10 mouse cellular contexts compared by ENCODE assay signal in genomic region chr7:105549035-105549434, GRCm38 (mm10). TPM values are rescaled to one million over a fixed set of nuclear protein-coding genes. Genes with fewer than 3 reads are reported as not detected.
A peak's percentile ranks its signal among the peaks of the same experiment; 100 is the strongest.
DNase-seq lines count a peak whose midpoint lies in the region; ATAC-seq lines count a peak whose summit lies in the region.
"Had no signal": no experiment of that assay in that cellular context is flagged by ENCODE, and none has a peak within 500 bp of the region (broad histone marks: within the 10 kb centered on the region; RNA-seq: fewer than 3 reads in every experiment).

No protein-coding gene starts in this region.

- H3K4me3 ChIP-seq in hindbrain, embryonic 10.5 days = no peak overlapping the region
- H3K4me3 ChIP-seq in hindbrain, embryonic 12.5 days = no peak overlapping the region
- no peak overlapping the region for H3K4me3 ChIP-seq in neural tube, embryonic 15.5 days (replicated peaks)
- H3K4me3 ChIP-seq: myocyte had no signal

- peaks cover 4% of the 10 kb centered on the region; the same call in 1 of the 2 replicates for H3K4me1 ChIP-seq in hindbrain, embryonic 10.5 days (replicated peaks)
- 0 out of 2 replicates have a peak, but pooled peaks cover 5% of the 10 kb centered on the region for H3K4me1 ChIP-seq in hindbrain, embryonic 12.5 days
- peaks cover 8% of the 10 kb centered on the region for H3K4me1 ChIP-seq in neural tube, embryonic 15.5 days

- no peak overlapping the region for H3K9ac ChIP-seq in hindbrain, embryonic 12.5 days
- H3K9ac ChIP-seq in neural tube, embryonic 15.5 days (replicated peaks) = no peak overlapping the region

- no peak overlapping the region for H3K27ac ChIP-seq in hindbrain, embryonic 10.5 days
- H3K27ac ChIP-seq in hindbrain, embryonic 12.5 days = no peak overlapping the region
- H3K27ac ChIP-seq in neural tube, embryonic 15.5 days (replicated peaks) = no peak overlapping the region

- no peaks in the 10 kb centered on the region for H3K27me3 ChIP-seq in hindbrain, embryonic 10.5 days (ENCODE audit: insufficient read depth, poor library complexity, severe bottlenecking)
- H3K27me3 ChIP-seq in hindbrain, embryonic 12.5 days = no peaks in the 10 kb centered on the region
- H3K27me3 ChIP-seq in neural tube, embryonic 15.5 days (replicated peaks) = no peaks in the 10 kb centered on the region

- H3K4me2 ChIP-seq in hindbrain, embryonic 12.5 days (replicated peaks) = no peak overlapping the region
- H3K4me2 ChIP-seq in neural tube, embryonic 15.5 days = no peak overlapping the region

- H3K9me3 ChIP-seq in hindbrain, embryonic 10.5 days = no peaks in the 10 kb centered on the region
- no peaks in the 10 kb centered on the region for H3K9me3 ChIP-seq in hindbrain, embryonic 12.5 days (replicated peaks)
- H3K9me3 ChIP-seq in neural tube, embryonic 15.5 days (replicated peaks) = no peaks in the 10 kb centered on the region

- WGBS in hindbrain, embryonic 10.5 days = 49% methylated on average over 6 of the region's 6 CpGs
- WGBS in hindbrain, embryonic 12.5 days = 49% methylated on average over 6 of the region's 6 CpGs
- 44% methylated on average over 6 of the region's 6 CpGs for WGBS in neural tube, embryonic 15.5 days

- no peak for ATAC-seq in hindbrain, embryonic 12.5 days (ENCODE audit: low FRiP score)
- no peak for ATAC-seq in neural tube, embryonic 15.5 days (ENCODE audit: low FRiP score)
- no peak for ATAC-seq in erythroblast, adult 5-6 weeks (replicated peaks; ENCODE audit: low FRiP score, poor library complexity, severe bottlenecking)

- H3K36me3 ChIP-seq in hindbrain, embryonic 10.5 days = no peaks in the 10 kb centered on the region
- H3K36me3 ChIP-seq in hindbrain, embryonic 12.5 days = no peaks in the 10 kb centered on the region
- H3K36me3 ChIP-seq in neural tube, embryonic 15.5 days = no peaks in the 10 kb centered on the region

- DNase-seq in hindbrain, embryonic 10.5 days (ENCODE audit: low spot score) = peak; percentile 22
- DNase-seq in right cerebral cortex, postnatal 25 days = peak; percentile 40
- DNase-seq in right cerebral cortex, postnatal 4 days = no peak
- peak; percentile 69 for DNase-seq in fibroblast of lung, adult 2 months (ENCODE audit: low read depth)
- no peak for DNase-seq in urinary bladder, postnatal 25 days (ENCODE audit: low spot score)

RNA-seq across cellular contexts. Expression of gene Smpd1, which starts 5.1 kb away (rescaled TPM):
- polyA plus RNA-seq in hindbrain, embryonic 10.5 days (2016; fragmentation: Nextera tagmentation; extraction: Ambion mirVana) = 36.8 and 52.4 TPM in 2 replicates
- polyA plus RNA-seq in hindbrain, embryonic 12.5 days (2016; fragmentation: Nextera tagmentation; extraction: Ambion mirVana) = 56.2 and 57.7 TPM in 2 replicates
- 83.2 and 91.4 TPM in 2 replicates for polyA plus RNA-seq in neural tube, embryonic 15.5 days (2015; fragmentation: Nextera tagmentation; extraction: Ambion mirVana)
- 8.6 and 11.7 TPM in 2 replicates for total RNA-seq in erythroblast, adult 5-6 weeks (2015; ENCODE audit: low replicate concordance)
- 2.0 and 4.4 TPM in 2 replicates for total RNA-seq in erythroblast, adult 5-6 weeks (2017; ENCODE audit: low replicate concordance)

RNA-seq across cellular contexts. Expression of gene Apbb1, which starts 32.4 kb away (rescaled TPM):
- 118 and 171 TPM in 2 replicates for polyA plus RNA-seq in hindbrain, embryonic 10.5 days (2016; fragmentation: Nextera tagmentation; extraction: Ambion mirVana)
- polyA plus RNA-seq in hindbrain, embryonic 12.5 days (2016; fragmentation: Nextera tagmentation; extraction: Ambion mirVana) = 165 and 170 TPM in 2 replicates
- 248 and 299 TPM in 2 replicates for polyA plus RNA-seq in neural tube, embryonic 15.5 days (2015; fragmentation: Nextera tagmentation; extraction: Ambion mirVana)
- total RNA-seq in erythroblast, adult 5-6 weeks (2015; ENCODE audit: low replicate concordance) = not detected in 2 replicates
- total RNA-seq in erythroblast, adult 5-6 weeks (2017; ENCODE audit: low replicate concordance) = 4.3 and 8.3 TPM in 2 replicates
- total RNA-seq: MEL had no signal

RNA-seq across cellular contexts. Expression of gene Hpx, which starts 50.9 kb away (rescaled TPM):
- polyA plus RNA-seq in hindbrain, embryonic 10.5 days (2016; fragmentation: Nextera tagmentation; extraction: Ambion mirVana) = 0.20 and 0.25 TPM in 2 replicates
- polyA plus RNA-seq in hindbrain, embryonic 12.5 days (2016; fragmentation: Nextera tagmentation; extraction: Ambion mirVana) = 0.21 and 0.27 TPM in 2 replicates
- 0.36 and 0.59 TPM in 2 replicates for polyA plus RNA-seq in neural tube, embryonic 15.5 days (2015; fragmentation: Nextera tagmentation; extraction: Ambion mirVana)
- total RNA-seq in erythroblast, adult 5-6 weeks (2015; ENCODE audit: low replicate concordance) = not detected in 2 replicates
- not detected in 2 replicates for total RNA-seq in erythroblast, adult 5-6 weeks (2017; ENCODE audit: low replicate concordance)
- total RNA-seq: MEL had no signal

Comparison
In these comparisons a context has a peak if more than half of its experiments do, and no peak if none do; other contexts are left out.
1. DNase-seq: peak in hindbrain, embryonic 10.5 days (single experiment), right cerebral cortex, postnatal 25 days (single experiment) and fibroblast of lung, adult 2 months (single experiment); none in right cerebral cortex, postnatal 4 days (single experiment) and urinary bladder, postnatal 25 days (single experiment).